Mouse (Mus musculus) neural tube, embryonic 14.5 days (tissue): ENCODE data around the gene Crym. TPM values are rescaled to one million over a fixed set of nuclear protein-coding genes. Genes with fewer than 3 reads are reported as not detected.

Experiments used
- ATAC-seq: fragments of 200-750 bp; cut with Nextera tagmentation; 2 replicates; pipeline ENCODE4 v1.8.0; 2017; ENCODE audit warnings: low read depth, mild to moderate bottlenecking, moderate TSS enrichment, moderate library complexity
- H3K27ac ChIP-seq: fragments of 300-500 bp; sonication (generic); 2 replicates; pipeline ENCODE4 v1.5.1; 2014; ENCODE audit warnings: low read depth, mild to moderate bottlenecking, control low read depth, low read length, moderate library complexity, mixed read lengths
- H3K27me3 ChIP-seq: fragments of 300-500 bp; sonication (generic); 2 replicates; pipeline ENCODE4 v1.6.1; 2014; ENCODE audit warnings: low read length; ENCODE audit not compliant: control insufficient read depth, insufficient read depth
- H3K36me3 ChIP-seq: fragments of 300-500 bp; sonication (generic); 2 replicates; pipeline ENCODE4 v1.6.1; 2014; ENCODE audit warnings: low read length, mixed read lengths; ENCODE audit not compliant: control insufficient read depth, insufficient read depth
- H3K4me1 ChIP-seq: fragments of 300-500 bp; sonication (generic); 2 replicates; pipeline ENCODE4 v1.6.1; 2014; ENCODE audit warnings: low read length; ENCODE audit not compliant: control insufficient read depth, insufficient read depth
- H3K4me2 ChIP-seq: fragments of 300-500 bp; sonication (generic); 2 replicates; pipeline ENCODE4 v1.6.1; 2014; ENCODE audit warnings: mild to moderate bottlenecking, low read depth, low read length, control low read depth
- H3K4me3 ChIP-seq: fragments of 300-500 bp; sonication (generic); 2 replicates; pipeline ENCODE4 v1.5.1; 2014; ENCODE audit warnings: low read depth, low read length, control low read depth, mixed read lengths
- H3K9ac ChIP-seq: fragments of 300-500 bp; sonication (generic); replicated peaks from 2 replicates; pipeline ENCODE4 v1.6.1; 2014; ENCODE audit warnings: low read depth, mild to moderate bottlenecking, control low read depth, low read length, mixed read lengths
- H3K9me3 ChIP-seq: fragments of 300-500 bp; sonication (generic); 2 replicates; pipeline ENCODE4 v1.6.1; 2016; ENCODE audit warnings: low read length; ENCODE audit not compliant: control insufficient read depth
- WGBS: fragments of 180-500 bp; shearing (Covaris S2); extraction: QIAGEN DNeasy Blood & Tissue Kit; methylation state at CpG from one replicate; pipeline ENCODE4 v1.1.7; 2014; 5-methylcytosine and 5-hydroxymethylcytosine counted together
- polyA plus RNA-seq: library from polyadenylated mRNA; unstranded; fragments of >200 nt; fragmentation: Nextera tagmentation; extraction: Ambion mirVana; gene quantifications from 2 replicates; pipeline ENCODE4 v1.2.1, GENCODE M21; 2014

The Crym gene
- polyA plus RNA-seq, 1 experiment from 2014 or later = 8.9 TPM

DNA sequence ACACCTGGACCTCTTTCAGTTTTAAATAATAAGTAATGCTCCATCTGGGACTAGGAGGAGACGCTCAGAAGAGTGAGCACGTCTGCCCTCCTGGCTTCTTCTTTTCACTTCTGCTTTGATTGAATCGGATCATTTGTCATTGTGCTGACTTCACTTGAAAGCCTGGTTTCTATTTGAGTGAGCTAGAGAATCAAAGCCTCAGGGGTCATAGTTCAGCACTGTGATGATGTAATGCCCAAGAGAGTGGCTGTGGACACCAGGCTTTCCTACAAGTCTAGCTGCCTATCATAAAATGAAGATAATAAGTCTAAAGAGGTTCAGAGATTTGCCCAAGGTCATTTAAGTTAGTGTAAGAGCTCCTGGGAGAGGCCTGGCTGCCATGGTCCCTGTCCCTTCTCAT is 51.7 kb downstream of the Crym start:
- no peaks in the 10 kb centered on the region for H3K4me1 ChIP-seq
- H3K4me3 ChIP-seq = no peak overlapping the region
- no peak overlapping the region for H3K27ac ChIP-seq
- H3K36me3 ChIP-seq = no peaks in the 10 kb centered on the region
- H3K9me3 ChIP-seq = no peaks in the 10 kb centered on the region
- H3K4me2 ChIP-seq = no peak overlapping the region
- WGBS = 17% methylated on average over 3 of the region's 3 CpGs
- no peaks in the 10 kb centered on the region for H3K27me3 ChIP-seq
- no peak overlapping the region for H3K9ac ChIP-seq
- ATAC-seq = no peak

DNA sequence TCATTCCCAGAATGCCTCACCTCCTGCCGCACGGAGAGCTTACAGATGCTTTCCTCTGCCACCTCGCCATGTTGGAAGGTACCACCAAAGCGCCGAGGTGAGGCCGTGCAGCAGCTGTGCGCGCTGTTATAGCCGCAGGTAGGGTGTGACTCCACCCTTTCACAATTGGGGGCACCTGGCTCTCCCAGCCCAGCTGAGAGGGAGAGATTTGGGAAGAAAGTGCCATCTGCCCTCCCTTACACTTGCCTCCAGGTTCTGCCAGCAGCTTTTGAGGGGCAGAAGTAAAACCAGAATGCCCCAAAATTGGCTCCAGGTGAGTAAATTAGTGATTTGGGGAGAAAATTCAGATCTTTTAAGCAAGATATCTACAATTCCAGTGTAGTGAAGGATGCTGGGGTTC is 56.7 kb downstream of the Crym start, which contains the start of gene Zp2:
TSS of gene Zp2 (minus strand) at position 101 of the 400 bp plus-strand sequence.
- ATAC-seq = no peak
- no peaks in the 10 kb centered on the region for H3K9me3 ChIP-seq
- no peaks in the 10 kb centered on the region for H3K36me3 ChIP-seq
- no peak within 1 kb of the TSS for H3K27ac ChIP-seq
- no peak within 1 kb of the TSS for H3K4me3 ChIP-seq
- no peak within 1 kb of the TSS for H3K4me2 ChIP-seq
- WGBS = 88% methylated on average over 9 of the region's 9 CpGs
- H3K4me1 ChIP-seq = no peaks in the 10 kb centered on the region
- H3K27me3 ChIP-seq = no peaks in the 10 kb centered on the region
- no peak within 1 kb of the TSS for H3K9ac ChIP-seq

DNA sequence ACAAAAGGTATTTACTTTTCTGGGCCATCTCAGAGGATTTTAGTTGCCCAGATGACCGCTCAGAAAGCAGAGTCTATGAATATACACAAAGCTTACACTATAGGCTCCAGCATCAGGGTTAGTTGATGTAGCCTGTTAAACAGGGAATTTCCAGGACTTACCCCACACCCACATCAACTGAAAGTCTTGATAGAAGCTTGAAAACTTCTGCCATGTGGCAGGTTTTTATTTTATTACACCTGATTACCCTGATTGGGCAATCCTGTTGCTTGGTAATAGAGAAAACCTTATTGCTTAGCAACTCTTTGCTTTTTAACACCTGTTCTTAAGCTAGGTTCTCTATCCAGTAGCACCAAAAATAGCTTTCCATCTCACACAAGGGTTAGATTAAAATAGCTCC is 59.2 kb downstream of the Crym start:
- Histone ChIP-seq H3K4me2 (no peak overlapping the region), H3K4me3 (no peak overlapping the region), H3K9me3 (no peaks in the 10 kb centered on the region), H3K27me3 (no peaks in the 10 kb centered on the region), H3K4me1 (no peaks in the 10 kb centered on the region), H3K9ac (no peak overlapping the region), H3K36me3 (no peaks in the 10 kb centered on the region), H3K27ac (no peak overlapping the region)
- no peak for ATAC-seq
- WGBS = 84% methylated on average over 1 of the region's 1 CpGs

Other genes starting within 250 kb of the Crym start
- gene Dnah3, start 106.8 kb downstream of the Crym start, polyA plus RNA-seq = not detected in 2 replicates
- gene Tmem159, start 99.8 kb downstream of the Crym start, polyA plus RNA-seq = 9.3 and 12.4 TPM in 2 replicates
- not detected in 2 replicates for gene Zp2, start 56.8 kb downstream of the Crym start, polyA plus RNA-seq
- gene Anks4b, start 28.3 kb downstream of the Crym start, polyA plus RNA-seq = not detected in 2 replicates
- not detected in 2 replicates for gene Abca14, start 1.9 kb upstream of the Crym start, polyA plus RNA-seq
- gene Abca15, start 126.6 kb upstream of the Crym start, polyA plus RNA-seq = not detected in 2 replicates
- gene Abca16, start 207.5 kb upstream of the Crym start, polyA plus RNA-seq = 0.04 TPM in 1 of 2 replicates, not detected in the other